Comparison of ENCODE assay signal across 8 mouse cellular contexts in genomic region chr11:103381956-103382613, GRCm38 (mm10). TPM values are rescaled to one million over a fixed set of nuclear protein-coding genes. Genes with fewer than 3 reads are reported as not detected.
DNase-seq lines count a peak whose midpoint lies in the region; ATAC-seq lines count a peak whose summit lies in the region.

No protein-coding gene starts in this region.

- no peak overlapping the region for H3K27ac ChIP-seq in liver, embryonic 15.5 days (replicated peaks)

- H3K36me3 ChIP-seq in liver, embryonic 15.5 days (replicated peaks), result peaks cover 44% of the 10 kb centered on the region
- peaks cover 27% of the 10 kb centered on the region for H3K36me3 ChIP-seq in splenic B cell, adult 2 months (ENCODE audit: control insufficient read depth, insufficient read depth, low read length, poor library complexity, severe bottlenecking)

- H3K4me2 ChIP-seq in liver, embryonic 15.5 days, result no peak overlapping the region

- ATAC-seq in liver, embryonic 15.5 days (ENCODE audit: insufficient read depth), result peak; percentile 56; the same call in 1 of the 2 replicates

- WGBS in liver, embryonic 15.5 days (ENCODE audit: insufficient replicate concordance), result 10% methylated on average over 5 of the region's 5 CpGs

- no peaks in the 10 kb centered on the region for H3K9me3 ChIP-seq in liver, embryonic 15.5 days (replicated peaks)

- peak; percentile 55 to 56 for DNase-seq in spleen, postnatal 36 days (ENCODE audit: low spot score in 2 of 2)
- DNase-seq in spleen, postnatal 4 days (ENCODE audit: low spot score in 2 of 2), result no peak
- peak; percentile 87 for DNase-seq in brain, adult 2 months (ENCODE audit: low read depth, low spot score)
- peak; percentile 74 to 79 for DNase-seq in heart, postnatal 14 days
- peak; percentile 63 for DNase-seq in splenic B cell, adult 2 months (ENCODE audit: low read depth, low spot score)
- no peak for DNase-seq in embryo, embryonic 11 days
- DNase-seq in layer of hippocampus, postnatal 25 days (ENCODE audit: extremely low spot score in 1 of 2, low spot score in 1 of 2), result no peak

- intact Hi-C loops in heart, postnatal 14 days (cut with DNase I), result loop anchor here (2.0 kb wide), 1 partner anchor 19 kb away; the partner anchor contains the start of gene Arhgap27

- H3K4me1 ChIP-seq in liver, embryonic 15.5 days (replicated peaks), result peaks cover 15% of the 10 kb centered on the region

- no peaks in the 10 kb centered on the region for H3K27me3 ChIP-seq in liver, embryonic 15.5 days
- H3K27me3 ChIP-seq in splenic B cell, adult 2 months (ENCODE audit: control insufficient read depth, insufficient read depth, low read length, poor library complexity, severe bottlenecking), result no peaks in the 10 kb centered on the region

- H3K4me3 ChIP-seq in liver, embryonic 15.5 days (replicated peaks), result no peak overlapping the region

- no peak overlapping the region for H3K9ac ChIP-seq in liver, embryonic 15.5 days

RNA-seq across cellular contexts. Expression of gene Arhgap27, which starts 18.6 kb away (rescaled TPM):
- total RNA-seq in heart, postnatal 14 days (2021), result 10 to 100 TPM; 27.2 to 29.1 TPM
- polyA plus RNA-seq in liver, embryonic 15.5 days (2015; fragmentation: Nextera tagmentation; extraction: Ambion mirVana), result 2.7 and 3.0 TPM in 2 replicates
- 1 to 10 TPM; 8.6 to 9.3 TPM for total RNA-seq in layer of hippocampus, postnatal 25 days (2021)

RNA-seq across cellular contexts. Expression of gene Plekhm1, which starts 30.4 kb away (rescaled TPM):
- total RNA-seq in heart, postnatal 14 days (2021), result 10 to 100 TPM; 10.8 to 11.3 TPM
- polyA plus RNA-seq in liver, embryonic 15.5 days (2015; fragmentation: Nextera tagmentation; extraction: Ambion mirVana), result 3.4 and 4.4 TPM in 2 replicates
- total RNA-seq in layer of hippocampus, postnatal 25 days (2021), result 10 to 100 TPM; 16.4 to 17.6 TPM

Comparison
In these comparisons a context has a peak if more than half of its experiments do, and no peak if none do; other contexts are left out.
1. DNase-seq: peak in spleen, postnatal 36 days (2 of 2), brain, adult 2 months (single experiment), heart, postnatal 14 days (2 of 2) and splenic B cell, adult 2 months (single experiment); none in spleen, postnatal 4 days (0 of 2), embryo, embryonic 11 days (single experiment) and layer of hippocampus, postnatal 25 days (0 of 2).